Mouse (Mus musculus) neural tube, embryonic 11.5 days (tissue): ENCODE results near the gene Tmem127. TPM values are rescaled to one million over a fixed set of nuclear protein-coding genes. Genes with fewer than 3 reads are reported as not detected.
"Not testable (repeated sequence)": the region's sequence is repeated elsewhere in the genome, so short reads cannot be mapped to it uniquely, and the experiment has no call there.

Source experiments
- ATAC-seq: fragments of 200-750 bp; cut with Nextera tagmentation; 2 replicates; pipeline ENCODE4 v1.8.0; 2017; ENCODE audit warnings: moderate number of reproducible peaks, mild to moderate bottlenecking, moderate TSS enrichment, moderate library complexity; ENCODE audit not compliant: insufficient read depth, low FRiP score, low TSS enrichment
- DNase-seq: peaks from one replicate; pipeline ENCODE4 v3.0.0-alpha.2; 2015; ENCODE audit warnings: low spot score
- H3K27ac ChIP-seq: fragments of 300-500 bp; sonication (generic); 2 replicates; pipeline ENCODE4 v1.5.1; 2014; ENCODE audit warnings: low read depth, mild to moderate bottlenecking, low read length
- H3K27me3 ChIP-seq: fragments of 300-500 bp; sonication (generic); 2 replicates; pipeline ENCODE4 v1.6.1; 2014; ENCODE audit warnings: mild to moderate bottlenecking, low read length, mixed read lengths; ENCODE audit not compliant: control insufficient read depth, insufficient read depth
- H3K36me3 ChIP-seq: fragments of 300-500 bp; sonication (generic); 2 replicates; pipeline ENCODE4 v1.6.1; 2014; ENCODE audit warnings: mild to moderate bottlenecking, low read length, moderate library complexity, mixed read lengths; ENCODE audit not compliant: control insufficient read depth, insufficient read depth
- H3K4me1 ChIP-seq: fragments of 300-500 bp; sonication (generic); 2 replicates; pipeline ENCODE4 v1.6.1; 2014; ENCODE audit warnings: low read length, mixed read lengths; ENCODE audit not compliant: control insufficient read depth, insufficient read depth
- H3K4me2 ChIP-seq: fragments of 300-500 bp; sonication (generic); 2 replicates; pipeline ENCODE4 v1.6.1; 2014; ENCODE audit warnings: low read depth, mild to moderate bottlenecking, moderate library complexity
- H3K4me3 ChIP-seq: fragments of 300-500 bp; sonication (generic); 2 replicates; pipeline ENCODE4 v1.5.1; 2014; ENCODE audit warnings: low read depth, low read length
- H3K9ac ChIP-seq: fragments of 300-500 bp; sonication (generic); 2 replicates; pipeline ENCODE4 v1.6.1; 2014; ENCODE audit warnings: mild to moderate bottlenecking, low read length
- H3K9me3 ChIP-seq: fragments of 300-500 bp; sonication (generic); 2 replicates; pipeline ENCODE4 v1.6.1; 2016; ENCODE audit warnings: low read length; ENCODE audit not compliant: control insufficient read depth
- WGBS: fragments of 180-500 bp; shearing (Covaris S2); extraction: QIAGEN DNeasy Blood & Tissue Kit; methylation state at CpG from one replicate; pipeline ENCODE4 v1.1.7; 2014; 5-methylcytosine and 5-hydroxymethylcytosine counted together
- polyA plus RNA-seq: library from polyadenylated mRNA; unstranded; fragments of >200 nt; fragmentation: Nextera tagmentation; extraction: Ambion mirVana; gene quantifications from 2 replicates; pipeline ENCODE4 v1.2.1, GENCODE M21; 2014

Gene Tmem127
- polyA plus RNA-seq, 1 experiment from 2014 or later: 30.4 TPM

GRCm38 (mm10) chr2:127300701-127301100, 53.0 kb downstream of the Tmem127 start:
- H3K9ac ChIP-seq: no peak overlapping the region
- H3K27me3 ChIP-seq: no peaks in the 10 kb centered on the region
- H3K36me3 ChIP-seq: peaks cover 7% of the 10 kb centered on the region; the same call in 1 of the 2 replicates
- no peak overlapping the region for H3K4me3 ChIP-seq
- ATAC-seq (no peak), DNase-seq (no peak)
- no peak overlapping the region for H3K27ac ChIP-seq
- no peak overlapping the region for H3K4me2 ChIP-seq
- H3K4me1 ChIP-seq: no peaks in the 10 kb centered on the region
- H3K9me3 ChIP-seq: no peaks in the 10 kb centered on the region
- WGBS: 83% methylated on average over 3 of the region's 3 CpGs

GRCm38 (mm10) chr2:127301883-127302282, 54.2 kb downstream of the Tmem127 start:
- Histone ChIP-seq H3K4me2 (no peak overlapping the region), H3K36me3 (peaks cover 7% of the 10 kb centered on the region; the same call in 1 of the 2 replicates), H3K4me3 (no peak overlapping the region), H3K27me3 (no peaks in the 10 kb centered on the region), H3K4me1 (no peaks in the 10 kb centered on the region), H3K27ac (no peak overlapping the region), H3K9ac (no peak overlapping the region), H3K9me3 (no peaks in the 10 kb centered on the region)
- DNase-seq (no peak), ATAC-seq (no peak)
- 90% methylated on average over 3 of the region's 3 CpGs for WGBS

GRCm38 (mm10) chr2:127304192-127304591, 56.5 kb downstream of the Tmem127 start:
- H3K9ac ChIP-seq, ATAC-seq, H3K4me1 ChIP-seq, H3K27me3 ChIP-seq, H3K4me2 ChIP-seq, H3K9me3 ChIP-seq, H3K36me3 ChIP-seq, DNase-seq, H3K27ac ChIP-seq, H3K4me3 ChIP-seq: not testable (repeated sequence)
- WGBS: 94% methylated on average over 4 of the region's 4 CpGs

GRCm38 (mm10) chr2:127304609-127305210, 57.0 kb downstream of the Tmem127 start:
- H3K4me3 ChIP-seq: no peak overlapping the region
- WGBS: 92% methylated on average over 3 of the region's 3 CpGs
- no peaks in the 10 kb centered on the region for H3K27me3 ChIP-seq
- no peaks in the 10 kb centered on the region; the same call in 1 of the 2 replicates for H3K36me3 ChIP-seq
- H3K4me2 ChIP-seq: no peak overlapping the region
- no peaks in the 10 kb centered on the region for H3K4me1 ChIP-seq
- H3K9me3 ChIP-seq: no peaks in the 10 kb centered on the region
- no peak overlapping the region for H3K27ac ChIP-seq
- DNase-seq (no peak), ATAC-seq (no peak)
- no peak overlapping the region for H3K9ac ChIP-seq

GRCm38 (mm10) chr2:127306123-127306522, 58.4 kb downstream of the Tmem127 start:
- no peaks in the 10 kb centered on the region for H3K36me3 ChIP-seq
- no peaks in the 10 kb centered on the region for H3K27me3 ChIP-seq
- no peaks in the 10 kb centered on the region for H3K9me3 ChIP-seq
- H3K9ac ChIP-seq: no peak overlapping the region
- no peaks in the 10 kb centered on the region for H3K4me1 ChIP-seq
- no peak overlapping the region for H3K4me3 ChIP-seq
- ATAC-seq (no peak), DNase-seq (no peak)
- H3K4me2 ChIP-seq: no peak overlapping the region
- no peak overlapping the region for H3K27ac ChIP-seq

GRCm38 (mm10) chr2:127307179-127307578, 59.5 kb downstream of the Tmem127 start:
- H3K9ac ChIP-seq: no peak overlapping the region
- DNase-seq (no peak), ATAC-seq (no peak)
- WGBS: 57% methylated on average over 3 of the region's 3 CpGs
- no peaks in the 10 kb centered on the region for H3K9me3 ChIP-seq
- H3K4me1 ChIP-seq: no peaks in the 10 kb centered on the region
- H3K27ac ChIP-seq: no peak overlapping the region
- H3K4me3 ChIP-seq: no peak overlapping the region
- no peaks in the 10 kb centered on the region for H3K27me3 ChIP-seq
- no peaks in the 10 kb centered on the region for H3K36me3 ChIP-seq
- H3K4me2 ChIP-seq: no peak overlapping the region

- Histone ChIP-seq H3K9ac (no peak overlapping the region), H3K4me1 (no peaks in the 10 kb centered on the region), H3K27me3 (no peaks in the 10 kb centered on the region), H3K4me3 (no peak overlapping the region), H3K4me2 (no peak overlapping the region), H3K9me3 (no peaks in the 10 kb centered on the region), H3K36me3 (no peaks in the 10 kb centered on the region), H3K27ac (no peak overlapping the region)
- ATAC-seq (no peak), DNase-seq (no peak)
- 96% methylated on average over 2 of the region's 2 CpGs for WGBS
Measured at GRCm38 (mm10) chr2:127308660-127309059, 61.0 kb downstream of the Tmem127 start.

- no peaks in the 10 kb centered on the region for H3K36me3 ChIP-seq
- no peak overlapping the region for H3K27ac ChIP-seq
- WGBS: 58% methylated on average over 2 of the region's 2 CpGs
- DNase-seq (no peak), ATAC-seq (no peak)
- H3K4me1 ChIP-seq: no peaks in the 10 kb centered on the region
- H3K27me3 ChIP-seq: no peaks in the 10 kb centered on the region
- H3K4me2 ChIP-seq: no peak overlapping the region
- no peak overlapping the region for H3K9ac ChIP-seq
- no peak overlapping the region for H3K4me3 ChIP-seq
- H3K9me3 ChIP-seq: no peaks in the 10 kb centered on the region
Measured at GRCm38 (mm10) chr2:127310246-127310645, 62.5 kb downstream of the Tmem127 start.

- Histone ChIP-seq H3K27ac (no peak overlapping the region), H3K4me1 (no peaks in the 10 kb centered on the region), H3K4me2 (no peak overlapping the region), H3K36me3 (no peaks in the 10 kb centered on the region), H3K9ac (no peak overlapping the region), H3K27me3 (no peaks in the 10 kb centered on the region), H3K9me3 (no peaks in the 10 kb centered on the region), H3K4me3 (no peak overlapping the region)
- ATAC-seq (no peak), DNase-seq (no peak)
- WGBS: 94% methylated on average over 7 of the region's 7 CpGs
Measured at GRCm38 (mm10) chr2:127310685-127311084, 63.0 kb downstream of the Tmem127 start.
